Mouse (Mus musculus) spleen, adult 2 months (tissue): Measurements from ENCODE around the gene Gm7697.
"Not testable (repeated sequence)": the region's sequence is repeated elsewhere in the genome, so short reads cannot be mapped to it uniquely, and the experiment has no call there.

Source experiments
- CTCF ChIP-seq: fragments of 200-500 bp; IDR thresholded peaks from 2 replicates; pipeline ENCODE4 v1.5.1; 2011; ENCODE audit warnings: mild to moderate bottlenecking, inconsistent platforms; ENCODE audit not compliant: insufficient read depth, insufficient read length, insufficient replicate concordance; ENCODE audit errors: extremely low read depth
- POLR2A ChIP-seq: fragments of 200-500 bp; IDR thresholded peaks from 2 replicates; pipeline ENCODE4 v1.6.1; 2011; ENCODE audit warnings: low read depth, low read length, inconsistent platforms

GRCm38 (mm10) chr8:69549556-69549955, 26.8 kb upstream of the Gm7697 start:
- not testable (repeated sequence) for TF ChIP-seq POLR2A, CTCF
